In the genomic region with DNA sequence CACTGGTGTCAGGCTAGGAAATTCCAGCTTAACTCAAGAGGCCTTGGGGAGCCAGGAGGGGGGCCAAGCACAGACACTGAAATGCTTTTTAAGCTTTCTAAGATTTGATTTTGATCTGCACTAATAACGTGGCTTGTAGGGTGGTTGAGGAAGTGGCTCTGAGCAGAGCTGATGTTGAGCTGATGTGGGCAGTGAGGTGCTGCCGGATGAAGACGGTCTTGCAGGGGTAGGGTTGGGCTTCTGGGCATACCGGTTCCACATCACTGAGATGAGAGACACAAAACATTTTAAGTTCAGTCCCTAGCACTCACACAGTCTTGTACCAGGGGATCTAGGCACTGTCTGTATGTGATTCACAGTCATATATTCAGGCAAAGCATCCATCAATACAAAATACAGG, we compare ENCODE assay signal across 23 mouse cellular contexts. TPM values are rescaled to one million over a fixed set of nuclear protein-coding genes. Genes with fewer than 3 reads are reported as not detected.
DNase-seq lines count a peak whose midpoint lies in the region; ATAC-seq and TF ChIP-seq lines count a peak whose summit lies in the region.
"Had no signal": no experiment of that assay in that cellular context is flagged by ENCODE, and none has a peak within 500 bp of the region (broad histone marks: within the 10 kb centered on the region; RNA-seq: fewer than 3 reads in every experiment).

No protein-coding gene starts in this region.

- no peak overlapping the region for H3K4me3 ChIP-seq in liver, postnatal 0 days (ENCODE audit: low read depth, low read length)
- H3K4me3 ChIP-seq in embryonic fibroblast, embryonic 13.5 days (ENCODE audit: insufficient read depth, low read length): no peak overlapping the region
- H3K4me3 ChIP-seq in midbrain, embryonic 11.5 days (ENCODE audit: low read depth, low read length): no peak overlapping the region
- H3K4me3 ChIP-seq: embryonic facial prominence, embryonic 10.5 days; embryonic facial prominence, embryonic 13.5 days; hindbrain, embryonic 10.5 days; hindbrain, embryonic 13.5 days had no signal

- H3K4me2 ChIP-seq in liver, postnatal 0 days (ENCODE audit: low read depth, low read length): no peak overlapping the region
- no peak overlapping the region for H3K4me2 ChIP-seq in midbrain, embryonic 11.5 days
- H3K4me2 ChIP-seq: embryonic facial prominence, embryonic 13.5 days; heart, embryonic 11.5 days; hindbrain, embryonic 13.5 days had no signal

- 59% methylated on average over 4 of the region's 4 CpGs for WGBS in liver, postnatal 0 days (ENCODE audit: insufficient replicate concordance)
- 89% methylated on average over 4 of the region's 4 CpGs for WGBS in midbrain, embryonic 11.5 days

- intact Hi-C loops in left cerebral cortex, postnatal 25 days (cut with DNase I): no loop called here

- ATAC-seq in liver, postnatal 0 days: no peak
- ATAC-seq in midbrain, embryonic 11.5 days (ENCODE audit: low FRiP score): no peak
- ATAC-seq: CD4-positive, CD25-positive, alpha-beta regulatory T cell, adult 4 months; forebrain, embryonic 14.5 days; hindbrain, embryonic 16.5 days had no signal

- no peak overlapping the region for H3K9ac ChIP-seq in liver, postnatal 0 days (replicated peaks)
- no peak overlapping the region for H3K9ac ChIP-seq in midbrain, embryonic 11.5 days (ENCODE audit: low read length)
- H3K9ac ChIP-seq: embryonic facial prominence, embryonic 13.5 days; hindbrain, embryonic 13.5 days had no signal

- peaks cover 34% of the 10 kb centered on the region for H3K4me1 ChIP-seq in liver, postnatal 0 days (ENCODE audit: insufficient read depth)
- peaks cover 9% of the 10 kb centered on the region for H3K4me1 ChIP-seq in embryonic fibroblast, embryonic 13.5 days (ENCODE audit: control insufficient read depth, insufficient read depth, low read length)
- H3K4me1 ChIP-seq in midbrain, embryonic 11.5 days (ENCODE audit: control insufficient read depth, insufficient read depth, low read length): peaks cover 6% of the 10 kb centered on the region; the same call in 1 of the 2 replicates

- no peak for TF ChIP-seq POLR2A in embryonic fibroblast, embryonic 13.5 days (IDR thresholded peaks at IDR 0.05; ENCODE audit: low read depth, low read length)

- H3K36me3 ChIP-seq in liver, postnatal 0 days (replicated peaks; ENCODE audit: insufficient read depth, low read length): peaks cover 2% of the 10 kb centered on the region; the same call in 1 of the 2 replicates
- no peaks in the 10 kb centered on the region; the same call in 1 of the 2 replicates for H3K36me3 ChIP-seq in splenic B cell, adult 2 months (ENCODE audit: control insufficient read depth, insufficient read depth, low read length, poor library complexity, severe bottlenecking)
- no peaks in the 10 kb centered on the region for H3K36me3 ChIP-seq in midbrain, embryonic 11.5 days (ENCODE audit: control insufficient read depth, insufficient read depth, low read length)

- no peak for TF ChIP-seq CTCF in liver, postnatal 0 days (IDR thresholded peaks at IDR 0.05; ENCODE audit: low read depth)
- TF ChIP-seq CTCF in embryonic fibroblast, embryonic 13.5 days (IDR thresholded peaks at IDR 0.05; ENCODE audit: borderline replicate concordance, insufficient read depth, low read length): no peak

- H3K9me3 ChIP-seq in liver, postnatal 0 days (ENCODE audit: low read length): no peaks in the 10 kb centered on the region
- no peaks in the 10 kb centered on the region for H3K9me3 ChIP-seq in midbrain, embryonic 11.5 days (ENCODE audit: control insufficient read depth, low read length)
- H3K9me3 ChIP-seq: embryonic facial prominence, embryonic 10.5 days; embryonic facial prominence, embryonic 13.5 days; hindbrain, embryonic 10.5 days; hindbrain, embryonic 13.5 days had no signal

- DNase-seq in liver, postnatal 0 days: no peak
- DNase-seq in liver: no peak
- peak; percentile 46 to 57 for DNase-seq in B cell, adult 2 months
- peak; percentile 53 for DNase-seq in splenic B cell, adult 2 months (ENCODE audit: low read depth, low spot score)
- DNase-seq in midbrain, embryonic 11.5 days (ENCODE audit: low spot score, missing footprints): no peak
- no peak for DNase-seq in left cerebral cortex, postnatal 25 days (ENCODE audit: low spot score in 2 of 2)
- DNase-seq: cerebellum, adult 11-12 months; cerebellum, adult 8-10 months; cerebellum, postnatal 10 days; cerebellum, postnatal 36 days; embryo, embryonic 11 days; gastrocnemius, postnatal 10 days; gastrocnemius, postnatal 36 days; heart, postnatal 36 days had no signal

- H3K27me3 ChIP-seq in liver, postnatal 0 days (ENCODE audit: insufficient read depth, low read length): no peaks in the 10 kb centered on the region
- H3K27me3 ChIP-seq in splenic B cell, adult 2 months (ENCODE audit: control insufficient read depth, insufficient read depth, low read length, poor library complexity, severe bottlenecking): no peaks in the 10 kb centered on the region
- no peaks in the 10 kb centered on the region for H3K27me3 ChIP-seq in midbrain, embryonic 11.5 days (ENCODE audit: control insufficient read depth, insufficient read depth, low read length)
- H3K27me3 ChIP-seq: embryonic facial prominence, embryonic 13.5 days; hindbrain, embryonic 13.5 days had no signal

- 0 out of 2 replicates have a peak overlapping the region, but pooled peaks have one; percentile 24 for H3K27ac ChIP-seq in liver, postnatal 0 days (ENCODE audit: low read depth)
- peak overlapping the region; percentile 35; the same call in 1 of the 2 replicates for H3K27ac ChIP-seq in embryonic fibroblast, embryonic 13.5 days (ENCODE audit: insufficient read depth, low read length)
- H3K27ac ChIP-seq in midbrain, embryonic 11.5 days (ENCODE audit: low read depth, low read length): no peak overlapping the region
- H3K27ac ChIP-seq: embryonic facial prominence, embryonic 10.5 days; embryonic facial prominence, embryonic 13.5 days; hindbrain, embryonic 10.5 days; hindbrain, embryonic 13.5 days had no signal

- no peak for TF ChIP-seq EP300 in liver, postnatal 0 days (IDR thresholded peaks at IDR 0.05; ENCODE audit: low read depth)

RNA-seq across cellular contexts. Expression of gene Slc23a2, which starts 46.5 kb away (rescaled TPM):
- 9.1 and 10.3 TPM in 2 replicates for polyA plus RNA-seq in liver, postnatal 0 days (2015; fragmentation: Nextera tagmentation; extraction: Ambion mirVana)
- polyA plus RNA-seq in embryonic fibroblast, embryonic 13.5 days (2011; ENCODE audit: insufficient read length, low read depth, missing spikeins): 18.1 and 21.8 TPM in 2 replicates
- polyA plus RNA-seq in midbrain, embryonic 11.5 days (2014; fragmentation: Nextera tagmentation; extraction: Ambion mirVana): 9.8 and 9.9 TPM in 2 replicates
- total RNA-seq in left cerebral cortex, postnatal 25 days (2021): 100 to 1,000 TPM; 134 to 144 TPM

Comparison
In these comparisons a context has a peak if more than half of its experiments do, and no peak if none do; other contexts are left out.
1. DNase-seq: peak in B cell, adult 2 months (2 of 2) and splenic B cell, adult 2 months (single experiment); none in liver, postnatal 0 days (single experiment), liver (single experiment), midbrain, embryonic 11.5 days (single experiment) and left cerebral cortex, postnatal 25 days (0 of 2).